In the genomic region with DNA sequence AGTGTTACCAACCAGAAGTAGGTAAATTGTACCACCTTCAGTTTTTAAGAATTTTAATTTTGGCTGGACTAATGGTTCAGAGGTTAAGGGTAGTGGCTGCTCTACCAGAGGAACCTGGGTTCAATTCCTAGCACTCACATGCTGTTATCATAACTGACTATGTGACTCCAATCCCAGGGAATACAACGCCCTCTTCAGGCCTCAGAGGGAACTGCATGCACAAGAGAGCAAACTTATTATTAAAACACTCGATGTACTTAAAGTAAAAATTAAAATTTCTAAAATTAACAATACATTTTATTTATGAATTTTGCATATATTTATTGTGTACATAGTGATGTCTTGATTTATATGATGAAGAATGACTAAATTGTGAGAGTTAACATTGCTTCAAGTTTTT, we compare ENCODE assay signal across 1 mouse cellular context.
TF ChIP-seq lines count a peak whose summit lies in the region.

No protein-coding gene starts in this region.

TF ChIP-seq in MEL, 35 proteins besides CTCF, POLR2A, EP300 and RAD21 (continued from another document):
- TF ChIP-seq CHD2 (IDR thresholded peaks at IDR 0.05; ENCODE audit: low read length) = no peak
